Mouse (Mus musculus): ENCODE results near the gene Cnn3. TPM values are rescaled to one million over a fixed set of nuclear protein-coding genes. Genes with fewer than 3 reads are reported as not detected.

Cnn3 gene
- polyA plus RNA-seq (2015; fragmentation: Nextera tagmentation; extraction: Ambion mirVana), result 435 and 448 TPM in 2 replicates

- peak; percentile 87 for DNase-seq (ENCODE audit: low spot score)
Measured at GRCm38 (mm10) chr3:121425861-121426620, at the start of gene Cnn3. Cnn3 (plus strand) TSS chr3:121426497.

GRCm38 (mm10) chr3:121378708-121379612 is 47.3 kb upstream of the Cnn3 start:
- DNase-seq (ENCODE audit: low spot score), result no peak

- no peak for DNase-seq (ENCODE audit: low spot score)
Measured at GRCm38 (mm10) chr3:121379699-121380098, 46.6 kb upstream of the Cnn3 start.

GRCm38 (mm10) chr3:121387471-121388009 is 38.8 kb upstream of the Cnn3 start:
- no peak for DNase-seq (ENCODE audit: low spot score)

GRCm38 (mm10) chr3:121389366-121389765 is 36.9 kb upstream of the Cnn3 start:
- no peak for DNase-seq (ENCODE audit: low spot score)

GRCm38 (mm10) chr3:121389860-121390530 is 36.3 kb upstream of the Cnn3 start:
- DNase-seq (ENCODE audit: low spot score), result no peak

- no peak for DNase-seq (ENCODE audit: low spot score)
Measured at GRCm38 (mm10) chr3:121390724-121391123, 35.6 kb upstream of the Cnn3 start.

GRCm38 (mm10) chr3:121395588-121396295 is 30.6 kb upstream of the Cnn3 start:
- no peak for DNase-seq (ENCODE audit: low spot score)

- no peak for DNase-seq (ENCODE audit: low spot score)
Measured at GRCm38 (mm10) chr3:121396561-121396960, 29.7 kb upstream of the Cnn3 start.

- no peak for DNase-seq (ENCODE audit: low spot score)
Measured at GRCm38 (mm10) chr3:121397007-121397406, 29.3 kb upstream of the Cnn3 start.

GRCm38 (mm10) chr3:121401384-121401783 is 24.9 kb upstream of the Cnn3 start:
- no peak for DNase-seq (ENCODE audit: low spot score)

- DNase-seq (ENCODE audit: low spot score), result no peak
Measured at GRCm38 (mm10) chr3:121402096-121402495, 24.2 kb upstream of the Cnn3 start.

- DNase-seq (ENCODE audit: low spot score), result no peak
Measured at GRCm38 (mm10) chr3:121403449-121403848, 22.8 kb upstream of the Cnn3 start.

GRCm38 (mm10) chr3:121405101-121405500 is 21.2 kb upstream of the Cnn3 start:
- no peak for DNase-seq (ENCODE audit: low spot score)

GRCm38 (mm10) chr3:121407417-121407816 is 18.9 kb upstream of the Cnn3 start:
- DNase-seq (ENCODE audit: low spot score), result no peak

- DNase-seq (ENCODE audit: low spot score), result no peak
Measured at GRCm38 (mm10) chr3:121408386-121408785, 17.9 kb upstream of the Cnn3 start.

- no peak for DNase-seq (ENCODE audit: low spot score)
Measured at GRCm38 (mm10) chr3:121411450-121411849, 14.8 kb upstream of the Cnn3 start.

- DNase-seq (ENCODE audit: low spot score), result no peak
Measured at GRCm38 (mm10) chr3:121416171-121417154, 9.8 kb upstream of the Cnn3 start.

All from thymus, postnatal 0 days (tissue).